Mouse (Mus musculus) lung, postnatal 25 days (tissue): ENCODE data around the gene Zbtb17.

Experiments used
- DNase-seq: peaks from one replicate; pipeline ENCODE4 v3.0.0; 2022; ENCODE audit warnings: low spot score

Gene Zbtb17

DNA sequence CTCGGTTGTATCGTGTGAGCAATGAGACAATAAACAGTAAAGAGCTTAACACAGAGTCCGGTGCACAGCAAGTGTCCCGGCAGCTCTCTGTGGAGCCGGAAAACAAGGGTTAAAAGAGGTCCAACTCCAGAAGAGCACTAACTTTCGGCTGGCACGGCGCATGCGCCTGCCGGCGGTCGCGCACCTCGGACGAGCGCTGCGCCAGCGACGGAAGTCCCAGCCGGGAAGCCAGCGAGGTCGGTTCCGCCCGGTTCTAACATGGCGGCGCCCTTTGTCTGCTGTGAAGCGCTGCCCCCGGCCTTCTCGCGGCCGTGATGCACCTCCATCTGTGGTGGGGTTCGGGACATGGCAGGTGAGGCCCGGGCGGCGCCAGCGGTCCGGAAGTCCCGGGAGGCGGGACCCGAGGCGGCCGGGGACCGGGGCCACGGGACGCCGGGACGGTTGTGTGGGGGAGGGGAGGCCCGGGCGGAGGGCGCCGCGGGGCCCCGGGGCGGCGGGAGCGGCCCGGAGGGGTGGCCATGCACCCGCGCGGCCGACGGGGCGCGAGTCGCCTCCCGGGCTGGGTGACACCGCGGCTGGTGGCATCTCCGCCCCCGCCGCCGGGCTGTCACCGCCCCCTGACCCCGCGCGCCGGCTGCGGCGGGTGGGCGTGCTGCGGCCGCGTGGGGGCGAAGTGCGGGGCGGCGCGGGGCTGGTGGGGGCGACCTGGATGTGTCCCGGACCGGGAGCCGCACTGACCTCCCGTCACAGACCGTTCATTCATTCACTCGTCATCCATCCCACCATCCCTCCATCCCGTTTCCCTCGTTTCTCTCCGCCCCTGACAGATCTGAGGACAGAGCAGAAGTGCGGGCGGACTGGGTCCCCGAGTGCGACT, at the start of gene Zbtb17:
Gene Zbtb17, plus strand, starts transcription at position 204 of the 877 bp plus-strand sequence.
- peak; percentile 89 for DNase-seq

DNA sequence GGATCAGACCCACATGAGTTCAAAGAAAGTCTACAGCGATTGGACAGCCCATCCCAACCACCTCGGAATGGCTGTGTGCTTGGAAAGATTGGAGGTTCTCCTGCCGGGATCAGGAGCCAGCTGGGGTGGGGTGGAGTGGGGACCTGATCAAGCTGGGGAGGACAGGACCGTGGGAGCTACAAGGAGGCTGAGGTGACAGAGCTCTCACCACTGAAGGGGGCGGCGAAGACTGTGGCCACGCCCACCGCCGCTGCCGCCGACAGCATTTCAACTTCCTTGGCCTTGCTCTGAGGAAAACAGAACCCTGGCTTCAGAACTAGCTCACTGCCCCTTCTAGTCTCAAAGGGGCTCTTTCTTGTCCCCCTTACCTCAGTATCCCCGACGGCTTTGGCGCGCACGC, 49.7 kb upstream of the Zbtb17 start:
- no peak for DNase-seq

DNA sequence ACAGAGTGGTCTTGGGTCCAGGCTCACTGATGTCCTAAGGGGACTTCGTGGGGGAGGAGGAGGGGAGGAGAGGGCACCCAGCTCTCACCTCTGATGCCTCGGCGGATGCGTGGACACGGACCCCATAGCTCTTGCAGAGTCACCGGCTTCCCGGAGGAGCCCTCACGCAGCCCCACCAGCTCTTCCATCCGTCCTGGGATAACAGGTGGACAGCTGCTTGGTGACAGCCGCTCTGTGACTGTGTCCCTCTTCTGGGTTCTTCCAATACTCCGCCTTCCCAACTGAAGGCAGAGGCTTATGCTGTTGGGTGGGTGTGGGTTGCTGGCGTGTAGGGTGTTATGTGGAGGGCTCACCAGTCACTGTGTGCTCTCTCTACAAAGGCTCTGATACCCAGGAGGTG, 46.6 kb upstream of the Zbtb17 start:
- DNase-seq, result no peak

GRCm38 (mm10) chr4:141398545-141398944, 45.9 kb upstream of the Zbtb17 start, which contains the start of gene Clcnka:
TSS of gene Clcnka (minus strand) at chr4:141398724.
- DNase-seq, result no peak

- DNase-seq, result no peak
Measured at GRCm38 (mm10) chr4:141400171-141400570, 44.3 kb upstream of the Zbtb17 start.

DNA sequence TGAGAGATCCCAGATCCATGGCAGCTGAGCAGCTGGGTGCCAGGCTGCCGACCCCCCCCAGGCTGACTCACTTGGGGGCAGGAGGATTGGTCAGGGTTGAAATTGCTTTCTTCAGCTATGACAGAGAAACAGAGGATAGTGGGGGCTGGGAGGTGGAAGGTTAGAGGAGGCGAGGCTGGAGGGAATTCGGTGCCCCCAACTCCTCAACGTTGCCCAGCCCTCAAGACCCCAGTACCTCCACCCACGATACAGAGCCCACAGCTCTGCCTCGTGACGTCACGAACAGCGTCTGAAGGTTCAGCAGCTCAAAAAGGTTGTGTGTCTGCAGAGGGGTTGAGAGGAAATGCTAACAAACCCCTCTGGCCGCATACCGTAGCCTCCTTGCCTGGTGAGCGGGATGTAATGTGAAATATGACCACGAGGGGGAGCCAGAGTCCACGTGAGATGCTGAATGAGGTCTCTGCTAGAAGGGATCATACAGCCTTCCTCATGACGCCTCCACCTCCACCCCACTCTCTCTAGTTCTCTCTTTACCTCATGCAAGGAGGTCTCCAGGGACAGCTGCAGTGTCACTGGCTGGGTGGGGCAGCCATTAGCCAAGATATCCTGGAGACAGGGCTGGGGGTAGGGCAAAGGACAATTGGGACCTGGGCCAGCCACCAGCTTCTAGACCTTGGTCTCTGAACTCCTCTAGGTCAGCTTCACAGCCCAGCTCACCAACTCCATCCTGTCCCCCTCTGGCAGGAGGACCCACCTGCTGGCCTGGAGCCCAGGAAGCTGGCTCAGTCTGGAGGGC, 39.7 kb upstream of the Zbtb17 start:
- peak; percentile 85 for DNase-seq

DNA sequence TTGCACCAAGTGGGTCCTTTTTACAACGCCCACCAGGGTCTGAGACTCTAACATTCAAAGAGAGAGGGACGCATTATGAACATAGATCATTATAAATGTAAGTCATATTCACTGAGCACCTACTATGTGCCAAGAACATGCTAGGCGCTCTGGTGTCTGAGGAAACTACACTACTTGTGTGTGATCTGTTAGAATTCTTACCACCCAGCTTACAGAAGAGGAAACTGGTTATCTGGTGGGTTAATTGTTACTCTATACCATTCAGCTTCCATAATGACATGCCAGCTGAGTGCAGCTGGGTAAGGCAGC, 39.2 kb upstream of the Zbtb17 start:
- DNase-seq, result no peak

GRCm38 (mm10) chr4:141406516-141407299, 37.7 kb upstream of the Zbtb17 start:
- DNase-seq, result peak; percentile 49

DNA sequence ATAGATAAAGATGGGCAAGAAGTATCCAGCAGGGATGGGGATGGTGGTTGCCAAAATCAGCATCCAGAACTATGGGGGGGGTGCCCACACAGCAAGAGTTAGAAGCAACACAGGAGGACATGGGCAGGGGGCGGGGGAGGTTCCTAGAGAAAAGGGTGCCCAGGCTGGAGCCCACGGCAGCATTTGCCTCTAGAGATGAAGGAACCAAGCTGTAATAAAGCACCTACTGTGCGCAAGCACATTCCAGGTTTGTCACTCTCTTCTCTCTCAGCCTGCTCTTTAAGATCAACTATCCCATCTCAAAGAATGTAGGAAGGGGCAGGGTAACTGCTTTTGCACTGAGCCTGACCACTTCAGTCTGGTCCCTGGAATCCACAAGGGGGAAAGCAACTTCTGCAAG, 35.9 kb upstream of the Zbtb17 start:
- DNase-seq, result no peak

- no peak for DNase-seq
Measured at GRCm38 (mm10) chr4:141411430-141411992, 32.9 kb upstream of the Zbtb17 start.

DNA sequence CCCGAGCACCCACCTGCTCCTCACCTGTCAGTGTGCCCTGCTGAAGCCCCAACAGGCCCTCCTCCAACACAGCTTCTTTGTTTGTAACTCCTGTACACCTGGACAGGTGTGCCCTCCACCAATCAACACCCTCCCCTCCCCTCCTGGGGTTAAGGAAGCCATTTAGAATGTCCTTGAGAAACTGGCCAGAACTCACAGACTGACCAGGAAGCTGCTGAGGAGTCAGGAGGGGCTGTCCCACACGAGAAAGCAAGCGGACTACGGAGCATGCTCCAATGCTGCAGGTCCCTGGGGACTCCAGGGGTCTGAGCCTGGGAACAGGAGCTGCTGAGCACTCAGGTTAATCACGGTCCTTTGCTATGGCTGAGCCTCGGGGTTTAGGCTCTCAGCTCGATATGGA, 28.5 kb upstream of the Zbtb17 start, which contains the start of gene Clcnkb:
Gene Clcnkb, minus strand, starts transcription at position 91 of the 400 bp plus-strand sequence.
- DNase-seq, result no peak

GRCm38 (mm10) chr4:141419398-141420191, 24.9 kb upstream of the Zbtb17 start:
- no peak for DNase-seq

GRCm38 (mm10) chr4:141420192-141420829, 24.1 kb upstream of the Zbtb17 start, which contains the start of gene Hspb7:
TSS of gene Hspb7 (plus strand) at chr4:141420779.
- DNase-seq, result no peak

DNA sequence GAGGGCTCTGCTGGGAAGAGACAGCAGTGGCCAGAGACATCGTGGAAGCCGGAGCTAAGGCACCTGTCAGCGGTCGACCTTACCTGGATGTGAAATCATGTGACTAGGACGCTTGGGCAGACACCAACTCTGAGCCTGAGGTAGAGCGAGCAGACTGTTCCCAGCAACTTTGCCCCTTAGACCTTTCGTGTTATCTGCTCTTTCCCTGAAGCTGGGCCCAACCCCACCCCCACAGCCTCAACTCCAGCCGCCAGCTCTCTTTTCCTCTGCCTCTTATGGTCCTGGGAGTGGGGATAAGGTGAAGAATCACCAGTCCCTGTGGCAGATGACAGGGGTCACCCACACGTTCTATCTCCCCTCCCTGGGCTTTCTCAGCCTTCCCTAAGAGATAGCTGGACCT, 23.6 kb upstream of the Zbtb17 start:
- no peak for DNase-seq

DNA sequence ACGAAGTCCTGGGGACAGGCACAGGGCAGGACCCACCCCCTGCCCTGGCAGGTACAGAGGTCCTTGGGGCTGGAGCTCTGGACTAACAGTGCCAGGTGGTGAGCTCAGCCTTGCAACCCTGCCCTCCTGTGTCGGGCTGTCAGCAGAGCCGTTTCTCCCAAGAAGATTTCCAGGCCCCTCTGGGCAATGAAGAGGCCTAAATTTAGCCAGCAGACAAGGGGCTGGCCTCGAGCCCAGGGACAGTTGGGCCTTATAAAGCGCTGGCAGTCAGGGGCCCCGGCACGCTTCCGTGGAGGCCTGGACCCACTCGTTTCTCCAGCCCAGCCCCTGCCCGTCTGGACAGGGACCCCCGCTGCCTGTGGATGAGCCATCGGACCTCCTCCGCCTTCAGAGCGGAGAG, 23.0 kb upstream of the Zbtb17 start:
- DNase-seq, result no peak

DNA sequence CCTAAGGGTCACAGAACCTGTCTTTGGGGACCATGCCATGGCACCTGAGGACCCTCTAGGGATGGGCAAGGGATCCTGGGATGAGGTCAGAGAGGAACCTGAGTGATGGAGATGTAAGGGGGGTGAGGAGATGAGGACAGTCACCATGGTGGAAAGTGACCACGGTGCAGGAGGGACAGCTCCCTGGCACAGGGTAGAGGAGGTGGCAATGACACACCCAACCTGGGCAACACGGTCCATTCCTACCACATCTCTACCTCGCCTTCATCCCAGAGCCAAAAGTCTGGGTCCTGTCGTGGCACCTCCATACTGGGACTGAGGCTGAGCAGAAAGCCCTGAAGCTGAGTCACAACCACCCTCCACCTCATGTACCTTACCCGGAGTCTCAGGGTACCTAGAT, 21.6 kb upstream of the Zbtb17 start:
- no peak for DNase-seq

DNA sequence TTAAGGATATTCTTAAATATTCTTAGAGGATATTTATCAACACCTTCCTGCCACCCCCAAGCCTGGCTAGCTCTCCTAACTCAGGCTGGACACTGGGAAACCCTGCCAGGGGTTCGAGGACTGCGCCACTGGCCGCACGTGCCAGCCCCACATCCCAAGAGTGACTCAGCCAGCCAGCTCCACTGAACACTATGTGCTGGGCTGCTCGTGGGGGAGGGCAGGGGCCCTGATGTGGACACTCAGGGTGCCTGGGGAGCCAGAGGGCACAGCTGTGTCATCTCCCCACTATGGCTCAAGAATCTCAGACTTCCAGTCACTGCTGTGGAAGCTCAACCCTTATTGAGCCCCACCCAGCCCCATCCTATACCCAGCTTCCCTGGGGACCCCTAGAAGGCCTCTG, 21.2 kb upstream of the Zbtb17 start:
- no peak for DNase-seq

GRCm38 (mm10) chr4:141423691-141424431, 20.6 kb upstream of the Zbtb17 start:
- DNase-seq, result no peak

DNA sequence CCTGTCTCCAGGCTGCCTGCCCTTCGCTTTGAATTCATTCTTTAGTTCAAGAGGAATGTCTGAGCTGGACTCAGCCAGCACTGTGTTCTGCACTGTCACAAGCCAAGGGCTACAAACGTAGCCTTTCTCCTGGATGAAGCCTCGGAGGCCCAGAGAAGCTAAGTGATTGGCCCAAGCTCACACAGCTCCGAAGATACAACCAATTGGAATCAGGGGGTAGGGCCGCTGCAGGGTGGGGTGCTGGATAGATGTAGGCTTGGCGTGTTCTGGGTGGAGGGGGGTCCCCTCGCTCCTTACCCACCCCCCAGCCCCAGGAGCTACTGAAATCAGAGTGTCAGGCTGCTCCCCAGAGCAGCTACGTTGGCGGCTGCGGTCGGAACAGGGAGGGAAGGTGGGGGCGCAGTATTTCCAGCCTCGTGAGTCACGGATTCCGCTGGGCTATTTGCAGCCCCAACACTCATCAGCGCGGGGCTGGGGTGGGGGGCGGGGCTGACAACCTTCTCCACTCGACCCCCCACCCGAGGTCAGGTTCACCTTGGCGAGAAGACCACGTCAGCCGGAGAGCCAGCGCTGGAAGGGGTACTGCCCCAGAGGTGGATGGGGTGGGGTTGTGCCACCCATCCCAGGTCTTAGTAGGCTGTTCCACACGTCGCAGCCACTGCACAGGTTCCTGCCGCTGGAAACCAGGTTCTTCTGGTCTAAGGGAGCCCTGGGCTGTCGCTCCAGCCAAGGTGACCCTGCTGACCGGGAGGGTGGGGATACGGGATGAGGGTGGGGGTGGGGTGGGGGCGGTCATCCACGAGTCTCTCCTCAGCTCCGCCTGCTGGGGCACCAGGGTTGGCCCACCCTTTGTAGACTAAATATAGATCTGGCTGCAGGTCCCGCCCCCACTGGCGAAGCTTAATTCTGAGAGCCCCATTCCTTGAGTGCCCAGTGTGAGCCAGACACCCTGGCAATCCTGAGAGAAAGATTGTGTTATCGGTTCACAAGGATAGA, 18.7 kb upstream of the Zbtb17 start:
- DNase-seq, result no peak
